ENCODE assay signal across 8 mouse cellular contexts in the genomic region with DNA sequence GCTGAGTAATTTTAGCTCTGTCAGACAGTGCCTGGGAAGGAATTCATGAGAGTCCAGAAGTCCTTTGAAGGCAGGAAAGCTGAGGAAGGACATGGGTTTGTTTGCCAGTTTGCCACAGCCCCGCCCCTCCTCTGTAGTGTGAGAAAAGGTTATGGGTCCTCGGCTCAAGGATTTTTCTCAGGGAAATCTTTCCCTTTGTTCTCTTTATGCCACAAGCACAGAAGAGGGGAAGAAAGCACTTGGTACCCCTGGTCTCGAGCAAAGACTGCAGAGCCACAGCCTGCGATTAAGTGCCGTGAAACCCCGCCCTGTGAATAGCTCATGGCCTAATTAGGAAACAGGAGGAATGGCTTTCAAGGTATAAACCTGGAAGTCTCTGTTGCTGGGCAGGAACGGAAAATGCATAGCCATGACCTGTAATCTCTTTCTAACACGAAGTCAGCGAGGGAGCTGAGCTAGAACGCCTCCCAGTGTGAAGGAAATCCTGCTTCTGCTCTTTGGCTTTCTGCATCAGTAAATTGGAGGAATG.
DNase-seq lines count a peak whose midpoint lies in the region; ATAC-seq lines count a peak whose summit lies in the region.

No protein-coding gene starts in this region.

- ATAC-seq in embryonic facial prominence, embryonic 15.5 days (ENCODE audit: insufficient number of reproducible peaks, low FRiP score, low TSS enrichment, low read depth), result no peak; the same call in 1 of the 2 replicates
- ATAC-seq in midbrain, embryonic 16.5 days, result peak; percentile 66
- no peak for ATAC-seq in inflammation-experienced regulatory T-cells, adult 6 months

- no peak overlapping the region for H3K27ac ChIP-seq in embryonic facial prominence, embryonic 15.5 days (replicated peaks)
- no peak overlapping the region for H3K27ac ChIP-seq in midbrain, embryonic 16.5 days (ENCODE audit: low read length)

- no peaks in the 10 kb centered on the region for H3K36me3 ChIP-seq in embryonic facial prominence, embryonic 15.5 days
- H3K36me3 ChIP-seq in midbrain, embryonic 16.5 days (ENCODE audit: control insufficient read depth, insufficient read depth, low read length), result no peaks in the 10 kb centered on the region

- WGBS in embryonic facial prominence, embryonic 15.5 days, result 36% methylated on average over 10 of the region's 10 CpGs
- WGBS in midbrain, embryonic 16.5 days, result 11% methylated on average over 10 of the region's 10 CpGs

- H3K4me3 ChIP-seq in embryonic facial prominence, embryonic 15.5 days (replicated peaks), result no peak overlapping the region
- H3K4me3 ChIP-seq in midbrain, embryonic 16.5 days (ENCODE audit: low read depth, low read length), result no peak overlapping the region; the same call in 1 of the 2 replicates

- peaks cover 6% of the 10 kb centered on the region; the same call in 1 of the 2 replicates for H3K4me1 ChIP-seq in embryonic facial prominence, embryonic 15.5 days
- peaks cover 6% of the 10 kb centered on the region; the same call in 1 of the 2 replicates for H3K4me1 ChIP-seq in midbrain, embryonic 16.5 days (ENCODE audit: control insufficient read depth, insufficient read depth, low read length)

- H3K9me3 ChIP-seq in embryonic facial prominence, embryonic 15.5 days (replicated peaks), result no peaks in the 10 kb centered on the region
- no peaks in the 10 kb centered on the region for H3K9me3 ChIP-seq in midbrain, embryonic 16.5 days (replicated peaks; ENCODE audit: control insufficient read depth, low read length, poor library complexity, severe bottlenecking)

- H3K4me2 ChIP-seq in embryonic facial prominence, embryonic 15.5 days (replicated peaks), result 0 out of 2 replicates have a peak overlapping the region, but pooled peaks have one; percentile 12
- H3K4me2 ChIP-seq in midbrain, embryonic 16.5 days (ENCODE audit: low read length), result peak overlapping the region; percentile 46

- H3K9ac ChIP-seq in embryonic facial prominence, embryonic 15.5 days, result no peak overlapping the region
- H3K9ac ChIP-seq in midbrain, embryonic 16.5 days (ENCODE audit: low read depth, low read length), result peak overlapping the region; percentile 48; the same call in 1 of the 2 replicates

- H3K27me3 ChIP-seq in embryonic facial prominence, embryonic 15.5 days, result no peaks in the 10 kb centered on the region
- H3K27me3 ChIP-seq in midbrain, embryonic 16.5 days (ENCODE audit: control insufficient read depth, insufficient read depth, low read depth, low read length), result no peaks in the 10 kb centered on the region

- peak; percentile 10 to 18 for DNase-seq in cerebellum, postnatal 10 days
- DNase-seq in cerebellum, adult 8-10 months, result no peak
- peak; percentile 34 for DNase-seq in kidney, adult 18-20 months
- DNase-seq in B cell, adult 2 months, result no peak
- no peak for DNase-seq in urinary bladder, postnatal 4 days (ENCODE audit: low spot score in 2 of 2)

Comparison
In these comparisons a context has a peak if more than half of its experiments do, and no peak if none do; other contexts are left out.
1. DNase-seq: peak in cerebellum, postnatal 10 days (2 of 2) and kidney, adult 18-20 months (single experiment); none in cerebellum, adult 8-10 months (single experiment), B cell, adult 2 months (0 of 2) and urinary bladder, postnatal 4 days (0 of 2).